Mouse (Mus musculus): ENCODE measurements around the gene Kcnh7. TPM values are rescaled to one million over a fixed set of nuclear protein-coding genes. Genes with fewer than 3 reads are reported as not detected.

Kcnh7 gene
- total RNA-seq, 1 experiment from 2014 or later = not detected

DNA sequence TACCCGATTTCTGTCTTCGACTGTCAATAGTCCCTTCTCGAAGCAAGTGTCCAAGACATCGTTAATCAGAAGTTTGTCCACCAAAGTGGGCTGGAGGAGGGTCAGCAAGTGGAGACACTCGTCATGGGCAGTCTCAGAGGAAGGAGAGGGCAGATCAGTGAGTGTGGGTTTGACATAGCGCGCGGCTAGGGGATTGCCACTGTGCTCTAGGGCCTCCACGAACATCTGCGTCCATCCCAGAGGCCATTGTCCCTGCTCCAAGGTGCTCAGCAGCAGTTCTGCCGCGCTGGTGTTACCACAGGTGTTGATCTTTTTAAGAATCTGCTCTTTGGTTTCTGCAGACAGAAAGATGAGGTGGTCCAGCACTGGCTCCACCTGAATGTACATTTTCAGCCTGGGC, 538.6 kb downstream of the Kcnh7 start:
- DNase-seq = peak; percentile 6

DNA sequence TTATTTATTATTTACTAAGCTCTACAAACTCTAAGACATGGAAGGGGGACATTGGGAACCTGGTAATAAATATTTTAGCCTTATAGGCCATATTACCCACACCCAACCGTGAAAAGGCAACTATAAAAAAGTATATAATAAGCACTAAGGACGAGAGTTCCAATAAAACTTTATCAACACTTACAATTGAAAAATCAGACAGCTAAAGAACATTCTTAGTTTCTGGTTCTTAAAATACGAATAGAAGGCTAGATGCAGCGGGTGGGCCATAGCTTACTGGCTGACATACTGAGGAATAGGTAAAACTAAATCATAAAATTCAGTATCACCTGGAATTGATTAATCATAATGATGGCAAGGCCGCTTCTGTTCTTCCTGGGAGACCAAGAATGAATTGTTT, 539.2 kb downstream of the Kcnh7 start:
- DNase-seq = no peak
